Mouse (Mus musculus) erythroid progenitor cell, adult 5-6 weeks (primary cell): Measurements from ENCODE around the gene Exoc5. TPM values are rescaled to one million over a fixed set of nuclear protein-coding genes. Genes with fewer than 3 reads are reported as not detected.

ENCODE experiments used
- ATAC-seq: replicated peaks from 2 replicates; pipeline ENCODE4 v1.8.0; 2016; ENCODE audit warnings: moderate number of reproducible peaks, mild to moderate bottlenecking, moderate TSS enrichment, inconsistent platforms; ENCODE audit not compliant: poor library complexity, low FRiP score, severe bottlenecking
- total RNA-seq, 2 experiments: library from RNA; stranded (forward) in 1 of 2; stranded (reverse) in 1 of 2; fragments of 150-400 nt in 1 of 2; fragments of 186-747, 209-891 nt in 1 of 2; gene quantifications; 2 replicates each; pipeline versions ENCODE4 v1.2.3 to v1.2.4; 2015 to 2017; ENCODE audit warnings: low replicate concordance in 2 of 2

Exoc5 gene
- total RNA-seq, 2 experiments from 2014 or later: 55.8 to 97.8 TPM

DNA sequence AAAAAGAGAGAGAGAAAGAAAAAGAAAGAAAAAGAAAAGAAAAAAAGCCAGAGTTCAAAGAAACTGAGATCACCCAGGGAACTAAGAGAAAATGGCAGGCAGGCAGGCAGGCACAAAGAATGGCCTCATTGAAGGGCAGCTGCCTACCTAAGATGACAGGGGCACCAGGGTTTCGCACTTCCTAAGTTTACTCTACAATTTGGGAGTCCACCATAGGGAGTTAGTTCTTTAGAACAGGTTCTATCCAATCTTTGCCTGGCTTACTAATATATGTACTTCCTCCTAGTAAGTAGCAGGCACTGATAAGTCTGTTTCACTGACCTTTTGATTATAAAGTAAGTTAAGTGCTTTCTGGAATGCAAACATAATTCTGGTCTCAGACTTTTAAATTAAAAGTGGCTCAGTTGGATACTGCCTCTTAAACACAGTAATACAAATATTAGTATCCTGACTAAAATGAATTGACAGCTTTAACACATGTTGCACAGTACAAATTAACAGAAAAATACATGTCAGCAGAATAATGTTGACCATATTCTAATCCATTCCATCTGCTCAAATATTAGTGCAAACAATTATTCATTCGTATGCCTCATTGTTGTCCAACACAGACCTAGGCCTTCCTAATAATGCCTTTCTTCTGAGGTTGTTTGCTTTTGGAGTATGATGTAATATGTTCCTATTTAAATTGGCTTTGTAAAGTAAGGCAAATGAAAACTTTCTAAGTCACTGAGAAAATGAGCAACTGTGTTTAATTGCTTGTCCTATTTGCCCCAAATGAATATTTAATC is 57.9 kb downstream of the Exoc5 start:
- ATAC-seq: no peak

GRCm38 (mm10) chr14:49007979-49008378 is 58.5 kb downstream of the Exoc5 start:
- ATAC-seq: no peak

GRCm38 (mm10) chr14:49001655-49002054 is 64.8 kb downstream of the Exoc5 start:
- ATAC-seq: no peak

DNA sequence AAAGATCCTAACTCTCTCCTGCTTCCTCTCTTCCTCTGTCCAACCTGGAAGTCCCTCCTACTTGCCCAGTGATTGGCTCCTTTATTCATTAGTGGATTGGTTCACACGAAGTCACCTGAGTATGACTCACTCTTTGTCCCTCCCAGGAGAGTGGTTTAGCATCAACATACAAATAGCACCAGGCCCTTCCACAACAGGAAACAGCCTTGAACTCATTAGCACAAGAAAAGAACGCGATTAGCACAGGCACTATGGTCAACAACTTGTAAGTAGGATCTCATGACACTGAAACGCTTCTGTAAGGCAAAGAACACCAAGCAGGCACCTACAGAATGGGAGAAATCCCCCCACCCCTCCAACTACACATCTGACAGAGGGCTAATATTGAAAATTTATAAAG is 67.7 kb downstream of the Exoc5 start:
- no peak for ATAC-seq

- no peak for ATAC-seq
These were observed 72.6 kb downstream of the Exoc5 start for GRCm38 (mm10) chr14:48993861-48994260.

- no peak for ATAC-seq
These were observed 74.3 kb downstream of the Exoc5 start for GRCm38 (mm10) chr14:48992070-48992580.

DNA sequence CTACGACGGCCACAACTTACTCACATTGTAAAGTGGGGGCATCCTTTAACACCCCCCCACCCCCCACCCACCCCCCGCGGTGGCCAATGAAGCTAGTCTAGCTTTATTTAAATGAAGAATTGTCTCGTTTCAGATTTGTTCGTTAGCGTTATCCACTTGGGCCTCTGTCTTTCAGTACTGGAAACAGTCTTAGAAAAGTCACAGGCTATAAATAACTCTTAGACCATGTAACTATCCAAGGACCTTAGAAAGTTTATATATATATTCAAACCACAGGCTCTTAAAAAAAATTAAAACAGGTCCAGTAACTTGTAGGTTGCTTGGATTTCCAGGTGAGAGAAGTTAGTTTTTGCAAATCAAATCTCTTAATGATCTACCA is 75.3 kb downstream of the Exoc5 start:
- ATAC-seq: no peak

DNA sequence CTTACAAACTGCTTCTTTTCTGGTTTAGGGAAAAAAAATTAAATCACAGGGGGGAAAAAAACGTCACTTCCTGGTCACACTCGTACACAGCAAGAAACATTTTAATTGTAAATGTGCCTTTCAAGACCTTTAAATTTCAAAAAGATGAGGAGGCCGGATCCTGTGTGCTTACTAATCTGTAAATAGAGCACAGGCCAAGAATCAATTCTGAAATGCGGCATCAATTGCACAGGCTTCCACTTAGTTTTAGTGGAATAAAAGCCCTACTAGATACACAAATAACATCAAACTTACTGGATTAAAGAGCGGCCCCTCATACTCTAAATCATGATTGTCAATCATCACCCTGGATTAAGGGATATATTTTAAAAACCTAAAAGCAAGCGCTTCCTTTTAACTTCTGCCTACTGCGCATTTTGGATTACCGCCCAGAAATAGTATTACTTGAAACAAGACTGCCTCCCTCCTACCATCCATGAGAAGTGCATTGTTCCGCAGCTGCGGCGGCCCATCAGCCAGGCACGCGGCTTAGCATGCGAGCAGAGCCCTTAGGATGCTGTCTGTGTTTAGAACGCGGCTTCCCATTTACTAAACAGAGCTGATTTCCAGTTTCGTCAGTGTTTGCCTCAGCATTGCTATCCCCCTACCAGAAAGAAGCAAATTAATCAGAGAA is 75.8 kb downstream of the Exoc5 start:
- ATAC-seq: no peak

DNA sequence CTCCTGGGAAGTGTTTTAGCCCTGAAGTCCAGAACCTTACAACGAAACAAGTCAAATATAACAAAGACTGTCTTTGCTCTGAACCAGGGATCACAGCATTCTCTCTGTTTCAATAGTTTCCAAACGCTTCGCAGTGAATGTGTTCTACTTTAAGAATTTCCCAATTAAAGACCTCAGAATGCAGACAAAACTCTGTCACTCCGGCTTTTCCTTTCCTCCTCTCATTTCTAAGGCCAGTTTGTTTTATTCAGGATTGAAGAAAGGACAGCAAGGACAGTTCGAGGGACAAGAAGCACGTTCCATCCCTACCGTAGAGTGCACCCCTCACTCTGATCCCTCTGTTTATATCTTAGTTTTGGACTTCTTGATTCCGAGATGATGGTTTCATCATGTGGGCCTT is 76.6 kb downstream of the Exoc5 start:
- no peak for ATAC-seq

GRCm38 (mm10) chr14:48986231-48986630 is 80.2 kb downstream of the Exoc5 start:
- no peak for ATAC-seq

- ATAC-seq: no peak
These were observed 80.8 kb downstream of the Exoc5 start for GRCm38 (mm10) chr14:48985673-48986072.

- ATAC-seq: no peak
These were observed 87.5 kb downstream of the Exoc5 start for GRCm38 (mm10) chr14:48978971-48979388.

DNA sequence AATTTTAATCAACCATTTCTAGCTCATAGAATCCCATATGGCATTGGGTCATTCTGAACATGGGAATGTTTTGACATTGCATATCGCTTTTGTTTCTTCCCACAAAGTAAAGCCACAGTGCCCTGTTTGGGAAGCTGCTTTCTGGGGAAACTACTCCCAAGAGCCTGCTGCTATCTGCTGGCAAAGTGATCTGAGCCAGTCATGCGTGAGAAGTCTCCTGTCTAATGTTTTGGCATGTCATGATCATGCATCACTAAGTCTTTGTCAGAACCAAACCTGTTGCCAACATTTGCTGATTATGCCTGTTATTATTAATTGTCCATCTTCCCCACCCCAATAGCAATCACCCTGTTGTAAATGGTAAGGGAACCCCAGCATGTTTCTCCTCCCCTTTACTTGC is 94.9 kb downstream of the Exoc5 start:
- ATAC-seq: no peak

GRCm38 (mm10) chr14:48968670-48969069 is 97.8 kb downstream of the Exoc5 start:
- ATAC-seq: no peak

Other genes with a start within 250 kb of the Exoc5 start
- 23.4 and 35.6 TPM in 2 replicates for gene Ap5m1, start 556 bp downstream of the Exoc5 start, total RNA-seq (2015; ENCODE audit: low replicate concordance)
- 8.5 and 22.7 TPM in 2 replicates for gene Ap5m1, start 556 bp downstream of the Exoc5 start, total RNA-seq (2017; ENCODE audit: low replicate concordance)
- 9.4 and 12.2 TPM in 2 replicates for gene Naa30, start 105.6 kb upstream of the Exoc5 start, total RNA-seq (2015; ENCODE audit: low replicate concordance)
- 13.2 and 24.1 TPM in 2 replicates for gene Naa30, start 105.6 kb upstream of the Exoc5 start, total RNA-seq (2017; ENCODE audit: low replicate concordance)
- not detected in 2 replicates for gene ccdc198, start 178.8 kb upstream of the Exoc5 start, total RNA-seq (2015; ENCODE audit: low replicate concordance)
- gene ccdc198, start 178.8 kb upstream of the Exoc5 start, total RNA-seq (2017; ENCODE audit: low replicate concordance): not detected in 2 replicates